Mouse (Mus musculus) myocyte (in vitro differentiated cells): ENCODE results near the gene Adam10. TPM values are rescaled to one million over a fixed set of nuclear protein-coding genes. Genes with fewer than 3 reads are reported as not detected.

Source experiments
- H3K27me3 ChIP-seq: one replicate; pipeline ENCODE4 v1.6.1; 2011; ENCODE audit not compliant: control insufficient read depth, insufficient read depth, insufficient read length
- H3K36me3 ChIP-seq: one replicate; pipeline ENCODE4 v1.6.1; 2011; ENCODE audit not compliant: control insufficient read depth, insufficient read depth
- H3K4me2 ChIP-seq: one replicate; pipeline ENCODE4 v1.6.1; 2011; ENCODE audit warnings: low read depth, control low read depth
- H3K4me3 ChIP-seq: one replicate; pipeline ENCODE4 v1.5.1; 2011; ENCODE audit warnings: mild to moderate bottlenecking, control low read depth, moderate library complexity
- H3K79me2 ChIP-seq: one replicate; pipeline ENCODE4 v1.6.1; 2011; ENCODE audit not compliant: control insufficient read depth, insufficient read depth
- H3ac ChIP-seq: one replicate; pipeline ENCODE4 v1.6.1; 2011; ENCODE audit not compliant: control insufficient read depth, insufficient read length
- CEBPB ChIP-seq: IDR thresholded peaks from 2 replicates; pipeline ENCODE4 v1.6.1; 2011; ENCODE audit warnings: mild to moderate bottlenecking, moderate library complexity; ENCODE audit not compliant: poor library complexity, insufficient read depth, severe bottlenecking
- E2F4 ChIP-seq: IDR thresholded peaks from one replicate; pipeline ENCODE4 v1.6.1; 2011; ENCODE audit warnings: mild to moderate bottlenecking, control low read depth, moderate library complexity; ENCODE audit not compliant: insufficient read depth
- MAX ChIP-seq: IDR thresholded peaks from one replicate; pipeline ENCODE4 v1.6.1; 2011; ENCODE audit warnings: low read depth, mild to moderate bottlenecking, control low read depth
- MYOD1 ChIP-seq, 3 experiments: IDR thresholded peaks; one replicate each; pipeline ENCODE4 v1.6.1; 2011; ENCODE audit warnings: control low read depth in 2 of 3, low read depth in 2 of 3, mild to moderate bottlenecking in 2 of 3, moderate library complexity in 1 of 3; ENCODE audit not compliant: insufficient read length in 2 of 3, control insufficient read depth in 1 of 3
- MYOG ChIP-seq, 3 experiments: IDR thresholded peaks; one replicate each; pipeline ENCODE4 v1.6.1; 2011; ENCODE audit warnings: control low read depth in 2 of 3, low read depth in 2 of 3, mild to moderate bottlenecking in 2 of 3; ENCODE audit not compliant: insufficient read length in 2 of 3, control insufficient read depth in 1 of 3, insufficient read depth in 1 of 3
- POLR2A ChIP-seq: IDR thresholded peaks from one replicate; pipeline ENCODE4 v1.6.1; 2011; ENCODE audit warnings: low read depth, mild to moderate bottlenecking, control low read depth, moderate library complexity; ENCODE audit not compliant: insufficient read length
- POLR2AphosphoS2 ChIP-seq: IDR thresholded peaks from one replicate; pipeline ENCODE4 v1.6.1; 2011; ENCODE audit warnings: low read depth, control low read depth; ENCODE audit not compliant: insufficient read length
- REST ChIP-seq: IDR thresholded peaks from one replicate; pipeline ENCODE4 v1.6.1; 2011; ENCODE audit warnings: mild to moderate bottlenecking, control low read depth, moderate library complexity; ENCODE audit not compliant: insufficient read depth, insufficient read length
- SRF ChIP-seq: IDR thresholded peaks from one replicate; pipeline ENCODE4 v1.6.1; 2011; ENCODE audit warnings: low read depth; ENCODE audit not compliant: control insufficient read depth, insufficient read length
- TCF12 ChIP-seq: IDR thresholded peaks from one replicate; pipeline ENCODE4 v1.6.1; 2011; ENCODE audit warnings: mild to moderate bottlenecking, control low read depth; ENCODE audit not compliant: poor library complexity, insufficient read depth, severe bottlenecking
- TCF3 ChIP-seq: IDR thresholded peaks from one replicate; pipeline ENCODE4 v1.6.1; 2011; ENCODE audit warnings: low read depth, control low read depth; ENCODE audit not compliant: insufficient read length
- USF1 ChIP-seq: IDR thresholded peaks from one replicate; pipeline ENCODE4 v1.6.1; 2011; ENCODE audit warnings: low read depth, mild to moderate bottlenecking, control low read depth, moderate library complexity
- polyA plus RNA-seq: library from polyadenylated mRNA; unstranded; fragments of >200 nt; fragmentation: generic; extraction: Trizol; gene quantifications from one replicate; pipeline ENCODE4 v1.2.1, GENCODE M21; 2012; ENCODE audit warnings: missing spikeins

The Adam10 gene
- polyA plus RNA-seq, 1 experiment = 18.3 TPM

DNA sequence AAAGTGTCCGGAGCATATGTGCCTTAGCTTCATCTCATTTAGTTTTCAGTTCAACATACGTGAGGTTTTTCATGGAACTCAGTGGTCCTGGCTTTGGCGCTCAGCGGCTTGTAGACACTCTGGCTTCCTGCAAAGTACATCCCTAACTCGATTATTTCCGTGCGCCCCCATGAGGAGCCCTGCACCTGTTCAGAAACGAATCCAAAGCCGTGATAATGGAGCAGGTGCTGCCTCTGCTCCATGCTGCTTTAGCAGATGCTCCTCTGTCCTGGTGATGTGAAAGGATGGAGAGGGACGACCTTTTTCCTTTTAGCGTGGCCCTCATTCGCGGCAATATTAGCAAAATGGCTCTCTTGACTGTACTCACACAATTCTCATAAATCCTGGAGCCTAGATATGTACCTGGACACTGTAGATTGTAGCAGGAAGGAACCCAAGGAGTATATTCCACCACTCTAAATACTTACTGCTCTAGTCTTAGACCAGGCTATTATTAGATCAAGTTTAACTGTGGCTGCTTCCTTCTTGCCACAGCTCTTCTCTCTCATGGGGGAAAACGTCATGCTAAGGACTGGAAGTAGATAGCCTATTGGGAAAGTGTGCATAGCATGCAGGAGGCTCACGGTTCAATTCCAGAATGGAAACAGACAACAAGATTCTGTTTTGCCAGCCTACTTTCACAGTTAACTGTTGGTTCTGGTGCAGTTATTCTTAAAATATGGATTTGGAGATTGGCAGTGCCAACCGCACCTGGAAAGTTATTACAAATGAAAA is 13.2 kb upstream of the Adam10 start:
- H3K79me2 ChIP-seq = no peaks in the 10 kb centered on the region
- TF ChIP-seq TCF3 (no peak), TCF12 (no peak), POLR2A (no peak), CEBPB (no peak), REST (no peak), POLR2AphosphoS2 (no peak), MYOG (IDR thresholded peaks at IDR 0.05; ENCODE audit: control insufficient read depth in 1 of 3, insufficient read depth in 1 of 3, insufficient read length in 2 of 3, low read depth in 2 of 3) (no peak), USF1 (no peak), MYOD1 (IDR thresholded peaks at IDR 0.05; ENCODE audit: control insufficient read depth in 1 of 3, insufficient read length in 2 of 3, low read depth in 2 of 3) (no peak), E2F4 (no peak), MAX (no peak), SRF (no peak)
- no peak overlapping the region for H3K4me3 ChIP-seq
- no peak overlapping the region for H3ac ChIP-seq
- no peaks in the 10 kb centered on the region for H3K36me3 ChIP-seq
- no peak overlapping the region for H3K4me2 ChIP-seq
- H3K27me3 ChIP-seq = no peaks in the 10 kb centered on the region

DNA sequence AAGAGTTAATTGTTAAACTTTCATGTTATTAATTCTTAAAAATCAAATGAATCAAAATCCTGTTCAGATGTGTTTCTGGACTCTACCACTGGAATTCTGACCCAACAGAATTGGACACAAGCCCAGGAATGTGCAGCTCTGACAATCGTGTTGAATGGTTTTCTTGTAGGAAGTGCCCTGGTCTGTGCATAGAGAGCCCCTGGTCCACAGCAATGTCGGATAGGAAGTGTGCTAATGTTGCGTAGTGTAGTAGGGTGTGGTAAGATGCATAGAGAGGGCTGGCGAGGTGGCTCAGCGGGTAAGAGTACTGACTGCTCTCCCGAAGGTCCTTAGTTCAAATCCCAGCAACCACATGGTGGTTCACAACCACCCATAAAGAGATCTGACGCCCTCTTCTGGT is 12.0 kb upstream of the Adam10 start:
- Histone ChIP-seq H3K4me2 (no peak overlapping the region), H3ac (no peak overlapping the region), H3K36me3 (no peaks in the 10 kb centered on the region), H3K27me3 (no peaks in the 10 kb centered on the region), H3K79me2 (no peaks in the 10 kb centered on the region), H3K4me3 (no peak overlapping the region)
- no peak for TF ChIP-seq USF1
- TF ChIP-seq MYOG (IDR thresholded peaks at IDR 0.05; ENCODE audit: control insufficient read depth in 1 of 3, insufficient read depth in 1 of 3, insufficient read length in 2 of 3, low read depth in 2 of 3) = no peak
- TF ChIP-seq MYOD1 (IDR thresholded peaks at IDR 0.05; ENCODE audit: control insufficient read depth in 1 of 3, insufficient read length in 2 of 3, low read depth in 2 of 3) = no peak
- no peak for TF ChIP-seq CEBPB
- no peak for TF ChIP-seq SRF
- TF ChIP-seq POLR2AphosphoS2 = no peak
- no peak for TF ChIP-seq REST
- no peak for TF ChIP-seq POLR2A

DNA sequence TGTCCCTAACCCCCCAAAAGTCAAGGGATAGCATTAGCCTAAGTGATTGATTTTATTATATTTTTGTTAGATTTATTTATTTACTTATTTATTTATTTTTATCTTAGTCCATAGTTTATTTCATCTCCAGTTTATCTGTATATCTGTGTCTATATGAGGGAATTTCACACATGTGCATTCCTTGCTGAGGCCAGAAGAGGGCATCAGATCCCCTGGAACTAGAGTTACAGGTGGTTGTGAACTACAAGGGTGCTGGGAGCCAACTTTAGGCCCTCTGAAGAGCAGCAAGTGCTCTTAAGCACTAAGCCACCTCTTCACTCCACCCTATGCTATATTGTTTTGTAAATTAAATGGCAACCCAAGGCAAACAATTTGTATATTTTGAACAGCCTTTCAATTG is 10.7 kb upstream of the Adam10 start:
- Histone ChIP-seq H3K4me3 (no peak overlapping the region), H3K4me2 (no peak overlapping the region), H3K27me3 (no peaks in the 10 kb centered on the region), H3K79me2 (no peaks in the 10 kb centered on the region), H3ac (no peak overlapping the region), H3K36me3 (no peaks in the 10 kb centered on the region)
- TF ChIP-seq CEBPB (no peak), REST (no peak), MAX (no peak), POLR2A (no peak), TCF12 (no peak), SRF (no peak), E2F4 (no peak), MYOD1 (IDR thresholded peaks at IDR 0.05; ENCODE audit: control insufficient read depth in 1 of 3, insufficient read length in 2 of 3, low read depth in 2 of 3) (no peak), USF1 (no peak), MYOG (IDR thresholded peaks at IDR 0.05; ENCODE audit: control insufficient read depth in 1 of 3, insufficient read depth in 1 of 3, insufficient read length in 2 of 3, low read depth in 2 of 3) (no peak), POLR2AphosphoS2 (no peak), TCF3 (no peak)

DNA sequence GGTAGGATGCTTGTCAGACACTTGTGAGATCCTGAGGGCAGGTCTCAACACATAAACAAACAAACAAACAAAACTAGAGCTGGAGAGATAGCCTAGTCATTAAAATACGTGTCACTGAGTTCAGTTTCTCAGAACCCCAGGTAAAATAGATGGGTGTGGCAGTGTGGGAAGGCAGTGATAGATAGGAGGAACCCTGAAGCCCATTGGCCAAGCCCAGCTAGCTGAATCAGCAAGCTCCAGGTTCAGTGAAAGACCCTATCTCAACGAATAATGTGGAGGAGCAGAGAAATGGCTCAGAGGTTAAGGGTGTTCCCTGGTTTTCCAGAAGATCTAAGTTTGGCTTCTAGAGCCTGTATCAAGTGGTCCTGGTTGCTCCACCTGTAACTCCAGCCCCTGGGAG is 9.6 kb upstream of the Adam10 start:
- H3ac ChIP-seq = no peak overlapping the region
- H3K4me2 ChIP-seq = no peak overlapping the region
- no peaks in the 10 kb centered on the region for H3K79me2 ChIP-seq
- no peak for TF ChIP-seq POLR2AphosphoS2
- no peak for TF ChIP-seq E2F4
- TF ChIP-seq USF1 = no peak
- no peak for TF ChIP-seq MYOD1 (IDR thresholded peaks at IDR 0.05; ENCODE audit: control insufficient read depth in 1 of 3, insufficient read length in 2 of 3, low read depth in 2 of 3)
- TF ChIP-seq REST = no peak
- no peak for TF ChIP-seq MYOG (IDR thresholded peaks at IDR 0.05; ENCODE audit: control insufficient read depth in 1 of 3, insufficient read depth in 1 of 3, insufficient read length in 2 of 3, low read depth in 2 of 3)
- no peak for TF ChIP-seq TCF3
- TF ChIP-seq SRF = no peak
- TF ChIP-seq MAX = no peak
- TF ChIP-seq TCF12 = no peak
- TF ChIP-seq POLR2A = no peak
- TF ChIP-seq CEBPB = no peak
- H3K27me3 ChIP-seq = no peaks in the 10 kb centered on the region
- no peak overlapping the region for H3K4me3 ChIP-seq
- no peaks in the 10 kb centered on the region for H3K36me3 ChIP-seq
